Mouse (Mus musculus): ENCODE measurements at regions not wholly inside any gene's neighbourhood (a gene's known extent, or its start where the extent isn't known, plus 50 kb on each side); places are given as distances from the start of the nearest gene placed in this dataset.
A peak's percentile ranks its signal among the peaks of the same experiment; 100 is the strongest.

- WGBS, result 36% methylated on average over 1 of the region's 1 CpGs
- no peak for TF ChIP-seq POLR2A (IDR thresholded peaks at IDR 0.05; ENCODE audit: borderline replicate concordance, extremely low read depth, low read depth, low read length)
- TF ChIP-seq CTCF (IDR thresholded peaks at IDR 0.05; ENCODE audit: insufficient read depth, low read length), result no peak
- H3K4me3 ChIP-seq (replicated peaks; ENCODE audit: extremely low read depth, low read depth, low read length), result no peak overlapping the region
- DNase-seq, result no peak
- H3K4me1 ChIP-seq (ENCODE audit: control insufficient read depth, insufficient read depth, low read length), result no peaks in the 10 kb centered on the region
These were observed 228.2 kb upstream of the Ank start for GRCm38 (mm10) chr15:27238301-27238700.

- Histone ChIP-seq H3K4me3 (replicated peaks; ENCODE audit: extremely low read depth, low read depth, low read length) (no peak overlapping the region), H3K4me1 (ENCODE audit: control insufficient read depth, insufficient read depth, low read length) (no peaks in the 10 kb centered on the region)
- peak; percentile 3 for DNase-seq
- TF ChIP-seq CTCF (IDR thresholded peaks at IDR 0.05; ENCODE audit: insufficient read depth, low read length) (no peak), POLR2A (IDR thresholded peaks at IDR 0.05; ENCODE audit: borderline replicate concordance, extremely low read depth, low read depth, low read length) (no peak)
- WGBS, result 8% methylated on average over 3 of the region's 3 CpGs
These were observed 220.2 kb upstream of the Ank start for GRCm38 (mm10) chr15:27246302-27246701.

GRCm38 (mm10) chr15:27258984-27259853 is 207.3 kb upstream of the Ank start:
- TF ChIP-seq POLR2A (IDR thresholded peaks at IDR 0.05; ENCODE audit: borderline replicate concordance, extremely low read depth, low read depth, low read length) (no peak), CTCF (IDR thresholded peaks at IDR 0.05; ENCODE audit: insufficient read depth, low read length) (no peak)
- Histone ChIP-seq H3K4me3 (replicated peaks; ENCODE audit: extremely low read depth, low read depth, low read length) (no peak overlapping the region), H3K4me1 (ENCODE audit: control insufficient read depth, insufficient read depth, low read length) (no peaks in the 10 kb centered on the region)
- no peak for DNase-seq
- WGBS, result 49% methylated on average over 6 of the region's 6 CpGs

GRCm38 (mm10) chr15:27259854-27260191 is 206.7 kb upstream of the Ank start:
- DNase-seq, result no peak
- Histone ChIP-seq H3K4me3 (replicated peaks; ENCODE audit: extremely low read depth, low read depth, low read length) (no peak overlapping the region), H3K4me1 (ENCODE audit: control insufficient read depth, insufficient read depth, low read length) (no peaks in the 10 kb centered on the region)
- no peak for TF ChIP-seq CTCF (IDR thresholded peaks at IDR 0.05; ENCODE audit: insufficient read depth, low read length)
- 55% methylated on average over 2 of the region's 2 CpGs for WGBS

- no peak for DNase-seq
- WGBS, result 74% methylated on average over 2 of the region's 2 CpGs
- Histone ChIP-seq H3K4me3 (replicated peaks; ENCODE audit: extremely low read depth, low read depth, low read length) (no peak overlapping the region), H3K4me1 (ENCODE audit: control insufficient read depth, insufficient read depth, low read length) (no peaks in the 10 kb centered on the region)
- TF ChIP-seq POLR2A (IDR thresholded peaks at IDR 0.05; ENCODE audit: borderline replicate concordance, extremely low read depth, low read depth, low read length) (no peak), CTCF (IDR thresholded peaks at IDR 0.05; ENCODE audit: insufficient read depth, low read length) (no peak)
These were observed 196.3 kb upstream of the Ank start for GRCm38 (mm10) chr15:27270203-27270602.

GRCm38 (mm10) chr15:27282279-27282678 is 184.2 kb upstream of the Ank start:
- no peak for DNase-seq
- no peak overlapping the region for H3K4me3 ChIP-seq (replicated peaks; ENCODE audit: extremely low read depth, low read depth, low read length)
- H3K4me1 ChIP-seq (ENCODE audit: control insufficient read depth, insufficient read depth, low read length), result no peaks in the 10 kb centered on the region
- TF ChIP-seq CTCF (IDR thresholded peaks at IDR 0.05; ENCODE audit: insufficient read depth, low read length), result no peak
- TF ChIP-seq POLR2A (IDR thresholded peaks at IDR 0.05; ENCODE audit: borderline replicate concordance, extremely low read depth, low read depth, low read length), result no peak
- WGBS, result 86% methylated on average over 1 of the region's 1 CpGs

- no peak for DNase-seq
- WGBS, result 60% methylated on average over 4 of the region's 4 CpGs
- no peak overlapping the region for H3K4me3 ChIP-seq (replicated peaks; ENCODE audit: extremely low read depth, low read depth, low read length)
- no peak for TF ChIP-seq POLR2A (IDR thresholded peaks at IDR 0.05; ENCODE audit: borderline replicate concordance, extremely low read depth, low read depth, low read length)
- no peak for TF ChIP-seq CTCF (IDR thresholded peaks at IDR 0.05; ENCODE audit: insufficient read depth, low read length)
- no peaks in the 10 kb centered on the region for H3K4me1 ChIP-seq (ENCODE audit: control insufficient read depth, insufficient read depth, low read length)
These were observed 162.6 kb upstream of the Ank start for GRCm38 (mm10) chr15:27303856-27304255.

- H3K4me1 ChIP-seq (ENCODE audit: control insufficient read depth, insufficient read depth, low read length), result no peaks in the 10 kb centered on the region
- H3K4me3 ChIP-seq (replicated peaks; ENCODE audit: extremely low read depth, low read depth, low read length), result no peak overlapping the region
- TF ChIP-seq CTCF (IDR thresholded peaks at IDR 0.05; ENCODE audit: insufficient read depth, low read length) (no peak), POLR2A (IDR thresholded peaks at IDR 0.05; ENCODE audit: borderline replicate concordance, extremely low read depth, low read depth, low read length) (no peak)
- 57% methylated on average over 7 of the region's 7 CpGs for WGBS
- no peak for DNase-seq
These were observed 162.2 kb upstream of the Ank start for GRCm38 (mm10) chr15:27304256-27304655.

- TF ChIP-seq POLR2A (IDR thresholded peaks at IDR 0.05; ENCODE audit: borderline replicate concordance, extremely low read depth, low read depth, low read length) (no peak), CTCF (IDR thresholded peaks at IDR 0.05; ENCODE audit: insufficient read depth, low read length) (no peak)
These were observed 161.4 kb upstream of the Ank start for GRCm38 (mm10) chr15:27305035-27305434.

GRCm38 (mm10) chr15:27308639-27309038 is 157.8 kb upstream of the Ank start:
- no peak for TF ChIP-seq POLR2A (IDR thresholded peaks at IDR 0.05; ENCODE audit: borderline replicate concordance, extremely low read depth, low read depth, low read length)
- TF ChIP-seq CTCF (IDR thresholded peaks at IDR 0.05; ENCODE audit: insufficient read depth, low read length), result no peak
- no peak overlapping the region for H3K4me3 ChIP-seq (replicated peaks; ENCODE audit: extremely low read depth, low read depth, low read length)
- 34% methylated on average over 4 of the region's 4 CpGs for WGBS
- no peaks in the 10 kb centered on the region for H3K4me1 ChIP-seq (ENCODE audit: control insufficient read depth, insufficient read depth, low read length)
- no peak for DNase-seq

More at GRCm38 (mm10) chr15:27305035-27305434, 161.4 kb upstream of the Ank start:
- Histone ChIP-seq H3K4me3 (replicated peaks; ENCODE audit: extremely low read depth, low read depth, low read length) (no peak overlapping the region), H3K4me1 (ENCODE audit: control insufficient read depth, insufficient read depth, low read length) (no peaks in the 10 kb centered on the region)
- no peak for DNase-seq
- 92% methylated on average over 4 of the region's 4 CpGs for WGBS
